Mouse (Mus musculus): ENCODE measurements around the gene Gm20388.
"Not testable (repeated sequence)": the region's sequence is repeated elsewhere in the genome, so short reads cannot be mapped to it uniquely, and the experiment has no call there.

Gm20388 gene

DNA sequence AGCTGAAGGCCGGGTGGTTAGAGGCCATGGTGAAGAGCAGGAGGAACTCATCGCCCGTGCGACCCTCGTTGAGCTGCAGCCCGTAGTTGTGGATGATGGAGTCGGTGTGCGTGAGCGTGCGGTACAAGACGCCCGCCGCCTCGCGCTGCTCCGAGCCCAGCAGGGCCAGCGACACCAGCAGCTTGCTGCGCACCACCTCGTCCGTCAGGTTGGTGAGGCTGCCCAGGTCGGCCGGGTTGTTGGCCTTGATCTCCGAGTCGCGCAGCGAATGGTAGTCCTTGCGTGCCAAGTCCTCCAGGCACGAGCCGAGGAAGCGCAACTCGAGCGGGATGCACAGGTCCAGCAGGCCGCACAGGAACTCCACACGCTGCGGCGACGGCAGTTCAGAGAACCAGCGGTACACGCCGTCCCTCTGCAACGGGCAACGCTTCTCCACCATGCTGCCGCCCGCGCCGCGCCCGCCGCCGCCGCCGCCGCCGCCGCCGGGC is 1741.3 kb downstream of the Gm20388 start:
- DNase-seq (ENCODE audit: low spot score) = peak; percentile 72

DNA sequence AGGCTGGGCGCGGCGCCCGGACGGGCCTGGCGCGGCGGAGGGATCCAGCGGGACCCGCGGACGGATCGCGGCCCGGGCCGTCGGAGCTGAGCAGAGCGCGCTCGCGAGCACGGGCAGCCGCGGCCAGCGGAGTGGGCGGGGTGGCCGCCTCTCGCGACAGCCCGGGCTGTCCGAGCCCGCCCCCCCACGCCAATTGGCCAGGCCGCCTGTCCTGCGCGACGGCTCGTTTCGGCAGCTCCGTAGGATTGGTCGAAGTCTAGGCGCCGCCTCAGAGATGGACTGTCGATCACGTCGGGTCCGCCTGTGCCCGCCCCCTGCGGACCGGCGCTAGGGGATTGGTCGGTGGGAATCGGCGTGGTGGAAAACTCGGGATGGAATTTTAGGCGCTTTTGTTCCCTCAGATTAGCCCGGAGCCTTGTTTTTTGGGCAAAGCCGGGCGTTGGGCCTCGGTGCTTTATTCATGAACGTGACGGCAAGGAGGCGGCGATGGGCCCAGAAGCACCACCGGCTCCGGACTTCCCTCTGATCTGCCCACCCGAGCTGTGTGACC is 1742.2 kb downstream of the Gm20388 start, which contains the start of gene Zcchc14:
Zcchc14 (minus strand) TSS at position 128 of the 550 bp plus-strand sequence.
- peak; percentile 98 for DNase-seq (ENCODE audit: low spot score)

DNA sequence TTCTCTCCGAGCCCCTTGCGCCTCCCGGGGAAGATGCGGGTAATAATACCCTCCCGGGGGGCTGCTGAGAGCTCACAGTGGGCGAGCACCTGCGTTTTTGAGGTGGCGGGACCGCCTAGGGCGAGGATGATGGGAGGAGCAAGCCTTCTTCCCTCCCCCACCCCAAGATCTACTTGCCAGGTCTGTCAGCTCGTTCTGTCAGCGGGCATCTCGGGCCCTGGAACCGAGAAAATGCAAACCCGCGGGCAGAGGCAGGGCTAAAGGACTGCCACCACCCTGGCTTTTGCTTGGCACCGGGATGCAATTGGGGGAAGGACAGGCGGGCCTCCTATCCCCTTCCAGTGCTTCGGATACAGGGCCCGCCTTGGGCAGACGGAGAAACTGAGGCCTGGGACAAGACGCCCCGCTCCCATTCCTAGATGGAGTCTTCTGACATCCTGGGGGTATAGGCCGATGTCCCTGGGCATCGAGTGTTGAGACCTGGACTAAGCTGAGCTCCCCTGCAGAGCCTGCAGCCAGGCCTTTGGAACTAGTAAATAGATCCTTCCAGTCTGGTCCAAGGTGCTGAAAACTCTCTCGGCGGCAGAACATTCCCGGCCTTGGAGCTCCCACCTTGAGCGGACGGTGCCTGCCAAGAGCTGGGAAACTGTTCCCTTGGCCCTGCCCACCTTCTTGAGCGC is 1742.8 kb downstream of the Gm20388 start:
- peak; percentile 49 for DNase-seq (ENCODE audit: low spot score)

DNA sequence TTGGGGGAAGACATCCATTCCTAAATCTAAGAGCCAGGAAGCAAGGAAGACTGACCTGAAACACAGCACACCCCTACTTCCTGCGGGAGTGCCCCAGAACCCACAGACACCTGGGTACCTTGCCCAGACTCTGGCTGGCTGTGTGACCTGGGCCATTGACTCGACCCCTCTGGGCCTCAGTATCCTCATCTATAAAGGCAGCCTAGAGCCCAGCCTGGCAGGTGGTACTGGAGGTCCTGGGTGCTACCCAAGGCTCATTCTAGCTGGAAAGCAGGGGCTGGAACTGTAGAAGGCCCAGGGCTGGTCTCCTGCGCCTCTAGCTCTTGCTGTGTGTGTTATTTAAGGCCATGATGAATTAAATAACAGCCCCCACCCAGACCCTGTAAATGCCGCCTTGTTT is 1743.5 kb downstream of the Gm20388 start:
- no peak for DNase-seq (ENCODE audit: low spot score)

DNA sequence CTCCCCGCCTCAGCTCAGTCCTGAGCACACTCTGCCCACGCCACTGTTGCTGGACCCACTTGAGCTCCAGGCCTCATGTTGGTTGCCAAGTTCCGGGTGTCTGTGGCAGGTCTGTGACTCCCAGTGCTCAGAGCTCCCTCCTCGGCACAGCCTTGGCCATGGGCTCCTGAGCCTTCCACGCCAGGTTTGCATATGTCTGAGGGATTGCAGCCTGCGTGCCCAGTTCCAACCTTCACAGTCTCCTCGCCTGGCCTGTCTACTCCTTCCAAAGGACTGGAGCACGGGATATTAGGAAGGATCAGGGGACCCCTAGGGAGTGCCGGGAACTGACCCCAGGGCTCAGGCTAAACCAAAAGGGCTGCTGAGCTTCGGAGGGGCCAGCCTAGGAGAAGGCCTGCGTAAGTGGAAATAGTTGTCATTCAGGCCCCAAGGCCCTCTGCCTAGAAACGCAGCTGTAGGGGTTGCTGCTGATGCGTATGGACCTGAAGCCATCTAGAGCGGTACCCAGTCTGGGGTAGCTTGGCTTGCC is 1744.4 kb downstream of the Gm20388 start:
- DNase-seq (ENCODE audit: low spot score) = no peak

DNA sequence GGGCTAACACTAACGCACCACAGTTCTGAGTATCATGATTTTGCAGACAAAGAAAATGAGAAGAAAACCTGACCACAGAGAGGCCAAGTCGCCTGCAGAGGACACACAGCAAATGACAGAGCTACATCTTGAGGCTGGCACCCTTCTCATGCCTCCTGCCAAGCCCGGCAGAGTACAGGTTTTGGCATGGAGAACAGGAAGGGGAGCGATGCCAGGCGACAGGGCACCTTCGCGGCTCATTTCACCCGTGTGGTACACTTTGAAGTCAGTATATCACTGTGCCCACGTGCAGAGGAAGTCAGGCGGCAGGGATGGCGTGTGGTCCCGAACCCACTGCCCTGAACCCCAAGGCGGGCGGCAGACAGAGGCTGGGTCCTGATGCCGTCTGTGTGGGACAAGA is 1750.0 kb downstream of the Gm20388 start:
- DNase-seq (ENCODE audit: low spot score) = no peak

DNA sequence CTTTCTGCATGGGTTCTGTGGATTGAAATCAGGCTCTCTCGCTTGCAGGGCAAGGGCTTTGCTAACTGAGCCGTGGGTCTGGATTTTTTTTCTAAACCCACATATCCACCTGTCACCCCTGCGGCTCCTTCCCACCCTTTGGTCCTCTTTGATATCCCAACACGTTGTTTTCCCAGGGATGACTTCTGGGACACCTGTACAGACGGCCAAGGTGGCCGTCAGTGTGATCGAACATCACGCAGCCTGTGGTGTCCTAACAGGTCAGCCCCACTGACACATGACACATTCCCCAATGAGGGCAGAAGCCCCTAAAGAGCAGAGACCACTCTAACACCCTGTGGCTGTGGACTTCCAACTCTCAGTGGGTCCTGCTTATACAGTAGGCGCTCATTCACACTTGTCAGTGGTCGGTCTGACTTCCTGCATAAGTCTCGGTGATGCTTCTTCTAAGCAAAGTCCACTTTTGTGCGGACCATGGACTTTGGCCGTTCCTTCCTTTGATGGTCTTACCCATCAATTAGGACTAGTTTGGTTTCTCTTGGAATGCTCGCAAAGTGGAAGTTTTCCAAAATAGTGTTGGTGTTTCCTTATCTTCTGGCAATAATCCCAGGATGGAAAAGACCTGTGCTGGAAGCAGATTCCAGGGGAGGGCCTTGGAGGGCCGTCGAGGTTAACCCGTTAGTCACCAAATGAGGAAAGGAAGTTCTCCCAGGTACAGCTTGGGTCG is 1751.2 kb downstream of the Gm20388 start:
- no peak for DNase-seq (ENCODE audit: low spot score)

DNA sequence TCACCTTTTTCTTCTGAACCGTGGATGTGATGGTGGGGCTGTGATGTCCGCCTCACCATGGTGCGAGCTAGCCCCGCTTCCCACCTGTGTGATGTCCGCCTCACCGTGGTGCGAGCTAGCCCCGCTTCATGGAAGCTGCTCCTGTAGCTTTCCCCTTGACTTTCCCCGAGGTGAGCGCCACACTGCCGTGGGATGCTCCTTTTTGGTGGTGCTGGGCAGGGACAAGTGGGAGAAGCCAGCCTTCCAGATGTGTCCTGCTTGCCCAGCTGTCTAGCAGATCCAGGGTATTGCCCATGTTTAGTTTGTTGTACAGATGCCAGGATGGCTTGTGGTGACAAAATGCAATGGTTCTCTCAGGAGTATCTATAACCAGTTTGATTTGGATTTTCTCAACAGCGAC is 1752.5 kb downstream of the Gm20388 start:
- DNase-seq (ENCODE audit: low spot score) = no peak

DNA sequence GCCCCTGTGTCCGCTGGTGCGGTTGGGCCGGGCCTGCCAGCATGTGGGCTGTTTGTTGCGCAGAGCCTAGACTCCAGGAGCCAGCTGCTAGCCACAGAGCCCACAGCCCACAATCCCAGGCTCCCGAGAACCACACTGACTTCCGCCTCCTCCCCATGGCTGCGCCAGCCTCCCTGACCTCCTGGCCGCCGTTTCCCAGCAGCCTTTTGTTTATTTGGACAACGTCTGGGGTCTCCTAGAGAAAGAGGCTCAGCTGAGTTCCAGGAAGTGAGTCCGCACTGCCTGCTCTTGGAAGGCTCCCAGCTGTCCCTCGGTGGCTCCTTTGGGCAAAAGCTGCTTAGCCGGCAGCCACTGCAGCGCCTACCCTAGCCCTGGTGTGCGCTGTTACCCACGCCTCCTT is 1754.7 kb downstream of the Gm20388 start:
- peak; percentile 86 for DNase-seq (ENCODE audit: low spot score)

DNA sequence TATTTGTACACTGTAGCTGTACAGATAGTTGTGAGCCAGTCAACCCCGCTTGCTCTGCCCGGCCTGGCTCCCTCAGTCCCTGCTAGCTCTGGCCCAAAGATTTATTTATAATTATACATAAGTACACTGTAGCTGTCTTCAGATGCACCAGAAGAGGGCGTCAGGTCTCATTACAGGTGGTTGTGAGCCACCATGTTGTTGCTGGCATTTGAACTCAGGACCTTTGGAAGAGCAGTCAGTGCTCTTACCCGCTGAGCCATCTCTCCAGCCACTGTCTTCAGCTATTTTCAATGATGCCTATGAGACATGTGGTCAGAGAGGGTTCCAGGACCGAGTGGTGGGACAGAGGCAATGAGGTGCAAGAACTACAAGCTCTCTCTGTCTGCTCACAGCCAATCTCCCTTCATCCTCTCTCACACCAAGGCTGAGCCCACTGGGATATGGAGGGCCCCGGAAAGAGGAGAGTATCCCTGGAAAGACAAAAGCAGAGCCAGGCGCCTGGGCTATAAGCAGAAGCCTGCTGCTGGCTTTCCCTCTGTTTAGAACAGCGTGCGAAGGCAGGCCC is 1757.4 kb downstream of the Gm20388 start:
- not testable (repeated sequence) for DNase-seq (ENCODE audit: low spot score)

DNA sequence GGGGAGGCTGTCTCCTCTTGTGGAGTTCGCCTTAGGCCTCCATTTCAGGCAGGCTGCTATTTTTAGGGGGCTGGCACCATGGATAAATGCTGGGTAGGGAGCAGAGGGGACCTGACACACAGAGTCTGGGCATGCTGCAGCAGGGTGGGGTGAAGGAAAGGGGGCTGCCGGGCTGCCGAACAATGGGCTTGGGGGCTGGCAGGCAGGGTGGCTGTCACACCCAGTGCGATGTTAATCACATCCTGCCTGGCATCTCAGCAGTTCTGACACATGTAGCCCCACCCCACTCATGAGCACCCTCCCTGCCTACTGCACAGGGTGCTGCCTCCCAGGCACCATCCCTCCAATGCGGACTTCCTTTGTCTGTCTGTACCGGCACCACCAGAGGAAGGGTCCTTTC is 1757.9 kb downstream of the Gm20388 start:
- no peak for DNase-seq (ENCODE audit: low spot score)

DNA sequence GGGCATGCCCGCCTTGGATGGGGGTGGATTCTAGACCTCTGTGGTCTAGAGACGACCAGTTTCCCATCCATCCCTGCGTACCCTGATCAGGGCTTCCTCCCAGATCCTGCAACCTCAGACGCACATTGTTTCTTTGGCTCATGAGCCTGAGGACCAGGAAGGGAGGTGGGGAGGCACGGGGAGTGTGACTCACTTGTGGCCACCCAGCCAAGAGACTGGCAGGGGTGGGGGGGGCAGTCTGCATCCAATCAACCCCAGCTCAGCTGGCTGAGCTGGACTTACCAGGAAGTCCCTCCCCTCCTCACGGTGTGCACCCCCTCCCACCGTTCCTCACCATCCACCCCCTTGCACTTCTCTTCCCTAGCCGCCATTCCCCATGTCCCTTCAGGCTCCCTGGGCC is 1758.6 kb downstream of the Gm20388 start:
- peak; percentile 28 for DNase-seq (ENCODE audit: low spot score)

DNA sequence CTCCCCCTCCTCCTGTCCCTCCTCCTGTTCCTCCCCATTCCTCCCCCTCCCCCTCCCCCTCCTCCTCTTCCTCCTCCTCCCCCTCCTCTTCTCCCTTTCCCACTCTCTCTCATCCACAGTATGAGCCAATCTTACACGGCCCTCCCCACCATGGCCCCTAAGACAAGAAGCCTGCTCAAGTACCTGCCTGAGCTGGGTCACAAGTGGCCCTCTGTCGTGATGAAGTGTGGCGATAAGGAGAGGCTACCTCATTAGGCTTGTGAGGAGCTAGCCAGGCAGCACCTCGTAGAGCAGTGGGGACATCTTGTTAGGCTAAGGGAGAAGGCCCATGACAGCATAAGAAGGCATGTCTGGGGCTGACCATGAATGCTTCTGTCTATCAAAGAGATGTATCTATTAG is 1762.5 kb downstream of the Gm20388 start:
- DNase-seq (ENCODE audit: low spot score) = no peak

DNA sequence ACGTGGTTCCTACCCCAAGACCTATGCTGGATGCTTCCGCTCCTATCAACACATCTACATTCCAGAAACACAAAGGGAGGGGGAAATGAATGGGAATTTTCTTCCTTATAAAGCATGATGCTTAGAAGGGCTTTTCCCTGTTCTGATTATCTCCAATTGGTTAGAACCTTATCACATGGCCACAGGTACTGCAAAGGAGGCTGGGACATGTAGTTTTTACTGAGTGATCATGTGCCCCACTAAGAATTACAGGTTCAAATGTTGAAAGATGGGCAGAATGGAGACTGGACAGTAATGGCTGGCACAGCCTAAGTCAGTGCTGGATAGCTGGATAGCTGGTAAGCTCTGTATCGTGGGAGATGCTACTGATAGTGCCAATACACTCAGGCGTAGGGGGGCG is 1763.3 kb downstream of the Gm20388 start:
- no peak for DNase-seq (ENCODE audit: low spot score)

DNA sequence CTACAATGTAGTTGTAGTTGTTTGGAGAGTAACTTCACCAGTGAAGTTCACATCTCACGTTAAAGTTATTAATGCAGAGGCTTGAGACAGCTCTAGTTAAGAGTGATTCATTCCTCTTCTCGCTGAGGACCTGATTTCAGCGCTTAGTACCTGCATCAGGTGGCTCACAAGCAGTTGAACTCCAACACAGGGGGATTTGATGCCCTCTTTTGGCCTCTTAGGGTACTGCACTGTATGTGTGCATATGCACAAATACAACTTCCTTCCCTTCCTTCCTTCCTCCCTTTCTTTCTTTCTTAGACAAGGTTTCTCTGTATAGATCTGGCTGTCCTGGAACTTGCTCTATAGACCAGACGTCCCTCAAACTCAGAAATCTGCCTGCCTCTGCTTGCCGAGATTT is 1763.9 kb downstream of the Gm20388 start:
- DNase-seq (ENCODE audit: low spot score) = no peak

DNA sequence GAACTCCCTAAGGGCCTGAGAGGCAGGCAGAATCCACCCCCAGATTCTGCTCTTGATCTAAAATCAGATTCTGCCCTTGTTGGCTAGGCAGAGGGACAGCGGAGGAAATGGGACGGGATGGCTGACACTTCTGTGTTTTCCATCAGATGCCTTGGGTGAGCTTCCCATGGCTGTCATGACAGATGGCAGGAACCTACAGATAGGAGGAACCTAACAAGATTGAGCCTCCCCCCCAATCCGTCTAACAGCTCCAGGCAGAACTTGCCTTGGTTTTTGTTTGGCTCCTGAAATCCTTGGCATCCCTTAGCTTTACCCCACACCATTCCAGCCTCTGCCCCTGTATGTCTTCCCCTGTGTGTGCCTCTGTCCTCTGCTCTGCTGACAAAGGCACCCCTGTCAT is 1764.5 kb downstream of the Gm20388 start:
- no peak for DNase-seq (ENCODE audit: low spot score)

DNA sequence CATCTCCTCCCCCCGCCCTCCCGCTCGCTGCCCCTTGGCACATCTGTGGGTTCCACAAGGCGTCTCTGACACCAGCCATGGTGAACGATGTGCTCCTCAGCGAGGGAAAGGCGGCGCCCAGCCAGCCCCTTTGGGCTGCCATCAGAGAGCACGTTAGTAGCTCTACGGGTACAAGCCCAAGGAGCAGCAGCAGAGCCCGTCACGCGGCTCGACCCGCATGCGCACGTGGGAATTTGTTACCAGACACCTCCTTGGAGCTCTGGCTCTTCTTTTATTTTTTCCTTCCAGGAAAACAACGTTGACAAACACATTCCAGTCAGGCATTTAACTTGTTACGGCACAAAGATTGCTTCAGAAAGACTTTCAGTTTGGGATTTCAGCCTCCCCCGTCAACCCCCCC is 1765.1 kb downstream of the Gm20388 start:
- no peak for DNase-seq (ENCODE audit: low spot score)

DNA sequence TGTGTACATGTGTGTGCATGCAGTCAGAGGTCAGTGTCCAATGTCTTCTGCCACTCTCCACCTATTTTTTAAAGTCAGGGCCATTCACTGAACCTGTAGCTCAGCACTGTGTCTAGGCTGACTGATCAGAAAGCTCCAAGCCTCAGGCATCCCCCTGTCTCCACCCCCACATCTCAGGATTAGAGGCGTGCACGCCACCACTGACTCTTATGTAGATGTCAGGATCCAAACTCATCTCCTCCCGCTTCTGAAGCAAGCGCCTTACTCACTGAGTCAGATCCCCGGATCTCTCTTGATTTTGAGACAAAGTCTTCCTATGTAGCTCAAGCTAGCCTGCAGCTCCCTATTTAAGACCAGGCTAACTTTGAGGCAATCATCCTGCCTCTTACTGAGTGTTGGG is 1768.1 kb downstream of the Gm20388 start:
- no peak for DNase-seq (ENCODE audit: low spot score)

DNA sequence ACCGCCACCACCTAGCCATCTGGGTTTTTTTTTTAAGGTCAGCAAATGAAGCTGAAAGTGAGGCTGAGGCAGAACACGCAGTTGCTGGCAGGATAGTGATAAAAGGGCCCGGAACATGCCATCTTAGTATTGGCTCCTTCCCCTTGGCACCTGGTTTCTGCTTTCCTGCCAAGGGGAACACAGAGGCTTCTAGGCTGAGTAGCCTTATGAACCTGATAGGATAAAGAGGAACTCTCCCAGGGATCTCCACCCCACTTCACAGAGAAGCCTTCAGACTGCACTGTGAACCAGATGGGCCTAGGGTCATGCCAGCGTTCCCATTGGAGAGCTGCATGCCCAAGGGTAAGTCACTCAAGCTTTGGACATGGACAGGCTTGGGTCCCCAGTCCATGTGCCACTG is 1770.3 kb downstream of the Gm20388 start:
- DNase-seq (ENCODE audit: low spot score) = no peak

DNA sequence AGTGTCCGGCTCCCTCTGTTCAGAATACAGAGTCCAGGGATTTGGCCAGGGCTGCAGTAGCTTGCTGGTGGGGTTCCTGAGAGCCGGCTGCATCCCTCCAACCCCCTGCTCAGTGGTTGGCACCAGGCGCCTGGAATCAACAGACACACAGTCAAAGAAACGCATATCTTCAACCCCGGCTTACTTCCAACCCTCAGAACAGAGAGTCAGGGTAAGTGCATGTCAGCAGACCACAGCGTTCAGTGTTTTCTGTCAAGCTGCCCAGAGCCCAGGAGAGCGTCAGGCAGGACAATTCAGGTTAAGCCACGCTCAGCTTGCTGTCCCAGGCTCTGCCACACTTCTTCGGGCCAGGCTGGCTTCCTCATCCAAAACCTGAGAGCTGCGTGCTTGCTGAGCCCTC is 1770.8 kb downstream of the Gm20388 start:
- no peak for DNase-seq (ENCODE audit: low spot score)

DNA sequence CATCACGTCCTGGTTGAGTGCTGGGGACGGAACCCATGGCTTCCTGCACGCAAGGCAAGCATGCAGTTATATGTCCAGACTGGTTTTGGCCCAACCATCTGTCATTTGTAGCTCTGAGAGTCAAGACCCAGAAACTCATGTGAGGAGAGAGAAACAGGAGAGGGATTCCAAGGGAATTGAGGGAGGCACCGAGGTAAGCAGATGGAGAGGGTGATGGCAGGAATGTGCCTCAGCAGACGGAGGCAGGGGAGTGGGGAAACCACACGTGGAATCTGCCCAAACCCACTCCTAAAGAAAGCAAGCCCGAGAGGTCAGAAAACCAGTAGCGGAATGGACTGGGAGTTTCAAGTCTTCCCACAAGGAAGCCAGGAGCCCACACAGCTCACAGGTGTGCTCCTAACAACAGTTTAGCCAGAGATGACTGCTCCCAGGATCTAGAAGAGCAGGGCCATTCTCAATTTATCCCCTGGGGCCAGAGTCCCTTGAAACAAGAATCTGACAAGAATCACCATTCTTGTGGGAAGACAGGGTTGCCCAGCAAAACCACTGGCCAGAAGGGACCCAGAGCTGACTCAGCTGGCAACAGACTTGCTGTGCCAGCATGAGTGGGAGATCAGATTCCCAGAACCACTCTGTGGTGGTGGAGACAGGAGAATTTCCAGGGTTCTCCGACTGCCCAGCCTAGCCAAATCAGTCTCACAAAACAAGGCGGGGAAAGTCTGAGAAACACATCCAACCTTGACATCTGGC is 1772.6 kb downstream of the Gm20388 start:
- no peak for DNase-seq (ENCODE audit: low spot score)

DNA sequence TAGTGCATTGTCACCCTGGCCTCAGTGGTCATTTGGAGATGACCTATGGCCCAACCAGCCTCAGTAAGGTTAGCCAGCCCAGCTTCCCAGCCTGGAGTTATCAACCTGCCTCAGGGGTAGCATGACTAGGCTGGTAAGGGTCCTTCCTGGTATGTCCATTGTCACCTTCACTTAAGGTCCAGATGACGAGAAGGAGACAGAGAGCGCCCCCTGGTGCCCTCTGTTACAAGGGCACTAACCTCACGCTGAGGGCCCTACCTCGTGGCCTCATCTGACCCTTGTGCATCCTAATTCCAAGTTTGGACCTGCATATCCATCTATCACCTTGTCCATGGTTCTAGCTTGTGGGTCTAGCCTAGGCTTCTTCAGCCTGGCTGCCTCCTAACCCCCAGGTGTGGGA is 1774.8 kb downstream of the Gm20388 start:
- DNase-seq (ENCODE audit: low spot score) = peak; percentile 69
